Mouse (Mus musculus): Measurements from ENCODE around the gene Aip.
"Not testable (repeated sequence)": the region's sequence is repeated elsewhere in the genome, so short reads cannot be mapped to it uniquely, and the experiment has no call there.

Gene Aip

GRCm38 (mm10) chr19:4091383-4091782 is 34.3 kb downstream of the Aip start:
- DNase-seq (ENCODE audit: low read depth), result no peak

GRCm38 (mm10) chr19:4090446-4090845 is 35.2 kb downstream of the Aip start:
- DNase-seq (ENCODE audit: low read depth), result peak; percentile 51

GRCm38 (mm10) chr19:4089128-4089527 is 36.5 kb downstream of the Aip start:
- no peak for DNase-seq (ENCODE audit: low read depth)

GRCm38 (mm10) chr19:4088146-4088545 is 37.5 kb downstream of the Aip start:
- DNase-seq (ENCODE audit: low read depth), result no peak

- no peak for DNase-seq (ENCODE audit: low read depth)
Measured at GRCm38 (mm10) chr19:4087090-4087489, 38.6 kb downstream of the Aip start.

- DNase-seq (ENCODE audit: low read depth), result no peak
Measured at GRCm38 (mm10) chr19:4086156-4086555, 39.5 kb downstream of the Aip start.

GRCm38 (mm10) chr19:4084984-4085383 is 40.7 kb downstream of the Aip start:
- peak; percentile 53 for DNase-seq (ENCODE audit: low read depth)

- no peak for DNase-seq (ENCODE audit: low read depth)
Measured at GRCm38 (mm10) chr19:4083826-4084225, 41.8 kb downstream of the Aip start.

GRCm38 (mm10) chr19:4083316-4083715 is 42.3 kb downstream of the Aip start:
- no peak for DNase-seq (ENCODE audit: low read depth)

- no peak for DNase-seq (ENCODE audit: low read depth)
Measured at GRCm38 (mm10) chr19:4082219-4082965, 43.3 kb downstream of the Aip start.

- no peak for DNase-seq (ENCODE audit: low read depth)
Measured at GRCm38 (mm10) chr19:4081394-4081793, 44.3 kb downstream of the Aip start, which contains the start of gene Cabp2. Cabp2 (plus strand) TSS chr19:4081578.

- peak; percentile 44 for DNase-seq (ENCODE audit: low read depth)
Measured at GRCm38 (mm10) chr19:4080511-4081009, 45.1 kb downstream of the Aip start.

- DNase-seq (ENCODE audit: low read depth), result no peak
Measured at GRCm38 (mm10) chr19:4079594-4079993, 46.1 kb downstream of the Aip start.

GRCm38 (mm10) chr19:4075531-4075930 is 50.1 kb downstream of the Aip start:
- DNase-seq (ENCODE audit: low read depth), result no peak

- no peak for DNase-seq (ENCODE audit: low read depth)
Measured at GRCm38 (mm10) chr19:4072706-4073424, 52.8 kb downstream of the Aip start.

- no peak for DNase-seq (ENCODE audit: low read depth)
Measured at GRCm38 (mm10) chr19:4071406-4071805, 54.3 kb downstream of the Aip start.

GRCm38 (mm10) chr19:4070756-4071155 is 54.9 kb downstream of the Aip start:
- no peak for DNase-seq (ENCODE audit: low read depth)

GRCm38 (mm10) chr19:4070311-4070710 is 55.3 kb downstream of the Aip start:
- no peak for DNase-seq (ENCODE audit: low read depth)

GRCm38 (mm10) chr19:4068717-4069410 is 56.8 kb downstream of the Aip start:
- DNase-seq (ENCODE audit: low read depth), result no peak

GRCm38 (mm10) chr19:4068242-4068641 is 57.4 kb downstream of the Aip start:
- DNase-seq (ENCODE audit: low read depth), result not testable (repeated sequence)

- no peak for DNase-seq (ENCODE audit: low read depth)
Measured at GRCm38 (mm10) chr19:4066877-4067276, 58.8 kb downstream of the Aip start.

GRCm38 (mm10) chr19:4066280-4066679 is 59.4 kb downstream of the Aip start:
- peak; percentile 45 for DNase-seq (ENCODE audit: low read depth)

- DNase-seq (ENCODE audit: low read depth), result not testable (repeated sequence)
Measured at GRCm38 (mm10) chr19:4064501-4064900, 61.2 kb downstream of the Aip start.
